Mouse (Mus musculus): Measurements from ENCODE around the gene Nemp1.

Nemp1 gene

GRCm38 (mm10) chr10:127674046-127674655 is 7.5 kb downstream of the Nemp1 start:
- WGBS: 87% methylated on average over 6 of the region's 6 CpGs

- WGBS: 54% methylated on average over 8 of the region's 8 CpGs
These were observed 8.3 kb downstream of the Nemp1 start for GRCm38 (mm10) chr10:127674794-127675522.

- 34% methylated on average over 5 of the region's 5 CpGs for WGBS
These were observed 9.2 kb downstream of the Nemp1 start for GRCm38 (mm10) chr10:127675859-127676398.

- under 1% methylated on average over 71 of the region's 71 CpGs for WGBS
These were observed 10.2 kb downstream of the Nemp1 start for GRCm38 (mm10) chr10:127676691-127677548.

- WGBS: 8% methylated on average over 14 of the region's 14 CpGs
These were observed 11.1 kb downstream of the Nemp1 start for GRCm38 (mm10) chr10:127677591-127678336.

GRCm38 (mm10) chr10:127679208-127679607 is 12.5 kb downstream of the Nemp1 start:
- WGBS: 97% methylated on average over 1 of the region's 1 CpGs

GRCm38 (mm10) chr10:127679881-127680280 is 13.2 kb downstream of the Nemp1 start:
- WGBS: 93% methylated on average over 3 of the region's 3 CpGs

GRCm38 (mm10) chr10:127682886-127683285 is 16.2 kb downstream of the Nemp1 start:
- 71% methylated on average over 6 of the region's 6 CpGs for WGBS

GRCm38 (mm10) chr10:127691053-127691452 is 24.4 kb downstream of the Nemp1 start:
- 19% methylated on average over 1 of the region's 1 CpGs for WGBS

- 48% methylated on average over 2 of the region's 2 CpGs for WGBS
These were observed 27.9 kb downstream of the Nemp1 start for GRCm38 (mm10) chr10:127694636-127695035.

GRCm38 (mm10) chr10:127695775-127696174 is 29.1 kb downstream of the Nemp1 start:
- WGBS: 92% methylated on average over 7 of the region's 7 CpGs

- 74% methylated on average over 7 of the region's 7 CpGs for WGBS
These were observed 32.3 kb downstream of the Nemp1 start for GRCm38 (mm10) chr10:127698966-127699365.

GRCm38 (mm10) chr10:127703299-127703698 is 36.6 kb downstream of the Nemp1 start:
- 64% methylated on average over 4 of the region's 4 CpGs for WGBS

GRCm38 (mm10) chr10:127704293-127704692 is 37.6 kb downstream of the Nemp1 start:
- WGBS: 67% methylated on average over 2 of the region's 2 CpGs

- WGBS: 73% methylated on average over 2 of the region's 2 CpGs
These were observed 38.1 kb downstream of the Nemp1 start, which contains the start of gene Myo1a for GRCm38 (mm10) chr10:127704766-127705220. Myo1a (plus strand) TSS chr10:127705170.

GRCm38 (mm10) chr10:127705783-127706182 is 39.1 kb downstream of the Nemp1 start:
- WGBS: 90% methylated on average over 4 of the region's 4 CpGs

GRCm38 (mm10) chr10:127707721-127708120 is 41.0 kb downstream of the Nemp1 start:
- 84% methylated on average over 7 of the region's 7 CpGs for WGBS

- WGBS: 79% methylated on average over 3 of the region's 3 CpGs
These were observed 42.2 kb downstream of the Nemp1 start for GRCm38 (mm10) chr10:127708850-127709370.

GRCm38 (mm10) chr10:127710331-127710730 is 43.6 kb downstream of the Nemp1 start:
- WGBS: 89% methylated on average over 13 of the region's 13 CpGs

GRCm38 (mm10) chr10:127712736-127713135 is 46.0 kb downstream of the Nemp1 start:
- 89% methylated on average over 6 of the region's 6 CpGs for WGBS

Data from cerebral cortex, adult 2 months (tissue).